Mouse (Mus musculus): Measurements from ENCODE around the gene Sec11a. TPM values are rescaled to one million over a fixed set of nuclear protein-coding genes. Genes with fewer than 3 reads are reported as not detected.

The Sec11a gene
- total RNA-seq, 2 experiments from 2014 or later, result 46.0 to 51.3 TPM

GRCm38 (mm10) chr7:80862475-80862874 lies 85.1 kb downstream of the Sec11a start:
- no peak for DNase-seq (ENCODE audit: low spot score in 2 of 2)

- DNase-seq (ENCODE audit: low spot score in 2 of 2), result peak; percentile 88 to 95
Measured at GRCm38 (mm10) chr7:80860729-80861274, 86.8 kb downstream of the Sec11a start, which contains the start of gene Zscan2. Gene Zscan2 (plus strand): TSS chr7:80860920.

GRCm38 (mm10) chr7:80860227-80860626 lies 87.4 kb downstream of the Sec11a start:
- peak in 1 of 2 experiments; percentile 62 for DNase-seq (ENCODE audit: low spot score in 2 of 2)

GRCm38 (mm10) chr7:80857181-80857580 lies 90.4 kb downstream of the Sec11a start:
- DNase-seq (ENCODE audit: low spot score in 2 of 2), result peak; percentile 63 to 88

- DNase-seq (ENCODE audit: low spot score in 2 of 2), result peak in 1 of 2 experiments; percentile 39
Measured at GRCm38 (mm10) chr7:80855316-80855715, 92.3 kb downstream of the Sec11a start.

Other genes starting within 250 kb of the Sec11a start
- 10 to 100 TPM; 18.1 TPM for gene Iqgap1, start 121.8 kb downstream of the Sec11a start, total RNA-seq (2021)
- 10 to 100 TPM; 14.7 to 16.3 TPM for gene Zscan2, start 86.9 kb downstream of the Sec11a start, total RNA-seq (2021)
- gene Wdr73, start 46.5 kb downstream of the Sec11a start, total RNA-seq (2021), result 10 to 100 TPM; 27.2 to 31.5 TPM
- 10 to 100 TPM in 1 of 2 experiments, 1 to 10 TPM in 1; 10.0 to 10.6 TPM for gene Nmb, start 42.7 kb downstream of the Sec11a start, total RNA-seq (2021)
- gene Zfp592, start 45.9 kb upstream of the Sec11a start, total RNA-seq (2021), result 10 to 100 TPM; 19.4 to 20.4 TPM
- under 1 TPM; 0.79 to 0.82 TPM for gene Alpk3, start 109.8 kb upstream of the Sec11a start, total RNA-seq (2021)
- gene Slc28a1, start 167.0 kb upstream of the Sec11a start, total RNA-seq (2021), result under 1 TPM in 1 of 2 experiments, not detected in 1; 0.10 TPM